Mouse (Mus musculus): ENCODE results near the gene Synm.

The Synm gene

DNA sequence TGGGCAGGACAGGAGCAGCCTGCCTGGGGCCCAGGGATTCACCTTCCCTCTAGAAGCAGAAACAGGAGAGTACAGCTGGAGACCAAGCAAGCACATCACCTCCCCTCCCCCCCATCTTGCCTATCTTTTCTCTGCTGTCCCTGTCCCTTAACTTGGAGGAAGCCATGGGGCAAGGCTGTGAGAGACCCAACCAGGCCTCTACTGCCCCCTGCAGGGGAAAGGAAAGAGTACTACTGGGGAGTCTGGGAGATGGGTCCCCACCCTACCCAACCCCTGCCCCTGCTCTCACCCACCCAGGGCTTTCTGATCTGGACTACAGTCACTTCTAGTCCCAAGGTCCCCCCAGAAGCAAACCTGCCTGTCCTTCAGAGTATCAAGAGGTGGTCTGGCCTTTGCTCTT lies 58.7 kb downstream of the Synm start:
- no peak for DNase-seq (ENCODE audit: low spot score in 2 of 2)

DNA sequence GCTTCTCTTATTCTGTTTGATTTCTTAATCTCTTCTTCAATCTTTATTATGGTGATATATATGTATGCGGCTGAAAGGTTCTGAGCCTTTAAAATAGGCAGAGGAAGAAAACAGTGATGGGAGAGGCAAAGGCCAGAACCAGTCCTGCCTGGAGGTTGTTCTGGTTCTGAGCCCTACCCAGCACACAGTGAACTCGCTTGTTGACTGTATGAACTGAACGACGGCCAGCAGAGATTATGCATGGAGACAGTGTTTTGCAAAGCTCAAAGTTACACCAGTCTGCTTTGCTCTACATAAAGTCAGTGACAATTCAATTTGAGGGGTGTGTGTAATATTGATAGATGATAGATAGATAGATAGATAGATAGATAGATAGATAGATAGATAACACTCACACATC lies 60.2 kb downstream of the Synm start:
- no peak for DNase-seq (ENCODE audit: low spot score in 2 of 2)

DNA sequence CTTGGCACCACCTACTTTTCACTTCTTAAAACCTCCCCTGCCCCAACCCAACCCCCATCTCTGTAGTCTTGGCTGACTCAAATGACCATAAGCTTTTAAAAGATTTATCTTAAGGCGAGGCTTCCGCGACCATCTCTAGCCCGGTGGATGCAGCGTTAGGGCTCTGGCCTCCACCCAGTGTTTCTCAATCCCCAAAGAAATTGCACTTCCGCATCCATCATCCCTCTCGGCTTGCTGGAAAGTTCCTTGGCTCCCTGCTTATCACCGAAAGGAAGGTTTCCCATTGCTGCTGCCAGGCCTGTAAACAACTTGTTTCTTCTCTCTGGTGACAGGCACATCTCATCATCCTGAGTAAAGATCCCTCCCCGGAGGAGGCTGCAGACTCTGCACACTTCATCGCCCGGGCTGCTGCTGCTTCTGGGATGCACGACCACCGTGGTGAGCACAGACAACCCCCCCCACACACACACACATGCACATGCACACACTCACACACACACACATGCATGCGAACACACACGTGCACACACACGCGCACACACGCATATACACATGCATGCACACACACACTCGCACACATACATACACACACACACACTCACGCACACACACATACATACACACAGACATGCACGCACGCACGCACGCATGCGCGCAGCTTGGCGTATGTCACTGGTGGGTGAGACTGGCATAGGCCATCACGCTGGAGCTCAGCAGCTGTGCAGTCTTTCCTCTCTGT lies 61.5 kb downstream of the Synm start:
- no peak for DNase-seq (ENCODE audit: low spot score in 2 of 2)

DNA sequence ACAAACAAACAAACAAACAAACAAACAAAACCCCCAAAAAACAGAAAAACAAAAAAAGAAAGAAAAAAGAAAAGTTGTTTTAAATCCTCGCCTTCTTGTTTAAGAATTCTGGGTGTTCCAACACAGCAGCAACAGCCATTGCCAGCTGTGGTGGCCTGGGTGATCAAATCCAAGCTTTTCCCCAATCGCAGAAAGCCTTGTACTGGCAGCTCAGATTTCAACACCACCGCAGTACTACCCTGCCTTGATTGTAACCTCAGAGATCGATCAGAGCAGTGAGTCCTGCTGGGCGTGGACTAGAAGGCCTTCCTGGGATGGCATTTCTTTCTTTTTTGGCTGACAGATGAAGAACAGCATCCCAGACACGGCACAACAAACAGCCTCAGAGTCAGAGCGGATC lies 63.6 kb downstream of the Synm start:
- DNase-seq (ENCODE audit: low spot score in 2 of 2), result no peak

DNA sequence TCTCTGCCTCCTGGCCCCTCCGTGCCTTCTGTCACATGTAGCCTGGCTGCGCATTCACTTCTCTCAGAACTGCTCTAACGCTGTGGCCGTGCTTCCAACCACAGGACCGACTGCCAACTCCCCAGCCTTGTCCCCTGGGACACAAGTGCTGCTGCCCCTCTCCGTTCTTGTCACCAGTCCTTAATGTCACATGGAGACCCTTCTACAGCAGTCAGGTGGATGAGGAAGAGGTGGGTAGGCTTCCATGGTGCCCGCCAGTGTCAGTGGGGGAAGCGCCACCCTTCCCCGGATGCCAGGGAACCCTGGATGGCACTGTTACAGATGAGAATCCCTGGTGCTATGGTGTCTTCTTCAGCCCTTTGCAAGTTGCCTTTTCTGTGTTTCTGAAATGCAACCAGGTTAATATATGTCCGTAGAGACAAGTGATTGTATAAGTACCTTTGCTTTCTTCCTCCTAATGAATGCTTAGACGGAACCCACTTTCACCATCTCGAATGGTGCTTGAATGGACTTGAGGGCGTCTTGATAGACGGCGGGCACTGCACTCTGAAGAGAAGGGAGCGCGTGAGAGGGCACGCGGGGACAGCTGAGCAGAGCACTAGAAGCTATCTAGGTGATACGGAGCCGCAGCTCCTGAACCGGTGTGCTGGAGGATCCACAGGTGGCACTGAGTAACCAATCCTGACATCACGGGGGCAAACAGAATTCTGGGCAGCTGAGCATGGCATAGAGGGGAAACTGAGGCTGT lies 66.6 kb downstream of the Synm start:
- DNase-seq (ENCODE audit: low spot score in 2 of 2), result no peak

DNA sequence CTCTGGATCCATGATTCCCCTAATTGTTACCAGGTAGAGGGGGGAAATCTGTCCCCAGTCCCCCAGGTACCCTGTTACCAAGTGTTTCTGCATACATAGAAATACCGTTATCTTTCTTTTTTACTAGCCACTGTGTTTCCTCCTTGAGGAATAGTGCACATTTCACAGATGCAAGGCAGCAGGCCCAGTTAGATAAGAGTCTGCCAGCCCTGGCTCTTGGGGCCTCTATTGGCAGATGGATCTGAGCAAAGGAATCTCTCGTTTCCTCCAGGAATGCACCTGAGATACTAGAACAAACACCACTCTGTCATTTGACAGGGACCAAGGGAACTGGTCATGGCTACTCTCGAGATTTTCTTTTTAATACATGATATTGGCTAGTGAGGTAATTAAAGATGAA lies 67.4 kb downstream of the Synm start:
- DNase-seq (ENCODE audit: low spot score in 2 of 2), result no peak

DNA sequence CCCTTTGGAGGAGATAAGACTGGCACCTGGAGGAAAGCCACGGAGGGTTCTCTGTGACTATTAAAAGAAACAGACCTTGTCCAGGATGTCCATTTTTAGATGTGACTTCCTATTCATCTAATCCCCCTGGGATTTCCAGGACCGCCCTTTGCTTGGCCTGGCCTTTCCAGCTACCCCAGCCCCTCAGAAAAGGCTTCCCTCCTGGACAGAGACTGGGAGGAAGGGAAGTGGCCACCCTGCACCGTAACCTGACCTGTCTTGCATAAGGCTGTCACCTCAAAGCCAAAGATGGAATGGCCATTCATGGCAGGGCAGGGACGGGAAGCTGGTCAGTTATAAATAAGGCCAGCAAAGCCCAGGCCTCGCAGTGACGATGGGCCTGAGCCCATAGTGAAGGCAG lies 68.5 kb downstream of the Synm start:
- DNase-seq (ENCODE audit: low spot score in 2 of 2), result no peak

DNA sequence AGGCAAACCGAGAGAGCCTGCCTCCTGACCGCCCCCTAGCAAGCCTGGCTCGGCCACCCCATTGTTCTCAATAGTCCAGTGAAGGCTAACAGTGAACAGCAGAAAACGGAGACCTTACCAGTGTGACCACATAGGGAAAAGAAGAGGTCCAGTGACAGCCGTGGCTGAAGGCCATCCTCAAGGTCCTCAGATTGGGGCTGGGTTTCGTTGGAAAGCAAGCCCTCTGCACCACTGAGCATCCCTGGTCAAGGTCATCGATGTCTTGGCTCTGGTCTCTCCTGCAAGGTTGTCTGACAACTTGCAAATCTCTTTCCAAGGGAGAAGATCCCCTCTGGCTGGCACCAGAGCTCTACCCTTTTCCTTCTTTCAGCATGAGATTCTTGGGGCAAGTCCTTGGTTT lies 69.7 kb downstream of the Synm start:
- DNase-seq (ENCODE audit: low spot score in 2 of 2), result no peak

DNA sequence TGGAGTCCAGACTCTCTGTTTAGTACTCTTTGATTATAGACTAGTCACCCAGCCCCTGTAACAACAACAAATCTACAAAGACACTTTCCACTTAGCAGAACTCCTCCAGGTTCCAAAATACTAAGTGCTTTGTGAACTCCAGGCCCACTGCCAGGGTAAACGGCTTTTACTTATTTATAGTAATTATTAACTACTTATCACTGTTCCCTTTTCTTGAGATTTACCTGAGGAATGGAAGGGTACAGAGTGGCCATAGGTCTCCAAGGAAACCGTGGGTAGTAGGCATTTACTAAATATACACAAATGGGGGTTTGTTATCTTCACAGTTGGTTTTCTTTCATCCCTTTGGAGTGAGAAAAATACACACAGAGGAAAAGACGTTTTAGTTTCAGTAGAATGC lies 71.3 kb downstream of the Synm start:
- DNase-seq (ENCODE audit: low spot score in 2 of 2), result no peak

DNA sequence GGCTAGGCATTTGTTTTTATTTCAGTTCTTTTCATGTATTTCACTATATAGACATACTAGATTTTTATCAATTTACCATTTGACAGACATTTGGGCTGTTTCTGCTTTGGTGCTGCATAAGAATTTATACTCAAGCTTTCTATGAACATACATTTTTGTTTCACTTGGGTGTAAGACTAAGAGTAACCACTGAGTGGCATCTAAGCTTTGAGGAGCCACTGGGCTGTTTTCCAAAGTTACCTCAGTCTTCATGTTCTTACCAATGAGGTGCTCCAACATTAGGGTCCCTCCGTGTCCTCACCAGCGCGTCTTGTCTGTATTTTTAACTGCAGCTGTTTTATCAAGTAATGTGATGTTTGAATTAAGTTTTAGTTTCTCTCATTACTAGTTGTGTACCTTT lies 73.0 kb downstream of the Synm start:
- DNase-seq (ENCODE audit: low spot score in 2 of 2), result no peak

DNA sequence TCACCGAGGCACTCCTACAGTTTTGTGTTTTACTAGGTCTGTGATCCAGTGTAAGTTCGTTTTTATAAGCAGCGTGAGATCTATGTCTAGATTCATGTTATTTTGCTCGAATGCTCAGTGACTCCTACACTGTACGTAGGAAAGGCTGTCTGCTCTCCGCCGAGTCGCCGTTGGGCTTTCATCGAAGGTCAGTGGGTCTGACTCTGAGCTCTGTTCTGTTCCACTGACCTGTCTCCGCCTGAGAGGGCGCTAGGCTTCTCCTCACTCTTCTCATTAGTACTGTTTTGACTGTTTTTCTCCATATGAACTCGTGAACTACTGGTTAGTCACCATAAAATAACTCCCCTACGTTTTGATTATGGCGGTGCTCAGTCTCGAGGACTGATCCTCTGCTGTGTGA lies 76.5 kb downstream of the Synm start:
- no peak for DNase-seq (ENCODE audit: low spot score in 2 of 2)

DNA sequence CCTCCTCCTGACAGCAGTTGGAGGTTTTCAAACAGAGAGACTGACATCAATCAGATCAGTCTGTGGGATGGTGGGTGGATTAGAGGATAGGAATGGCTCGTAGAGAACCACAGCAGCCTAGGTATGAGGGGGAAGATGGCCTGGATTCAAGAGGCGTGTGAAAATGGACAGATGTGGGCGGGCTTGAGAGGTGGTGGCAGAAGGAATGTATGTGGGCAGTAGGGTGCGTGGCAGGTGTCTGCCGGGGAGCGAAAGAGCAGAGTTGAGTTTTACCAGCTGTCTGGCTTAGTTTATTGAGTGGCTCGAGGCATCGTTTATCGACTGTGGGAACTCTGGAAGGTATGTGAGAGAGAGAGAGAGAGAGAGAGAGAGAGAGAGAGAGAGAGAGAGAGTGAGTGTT lies 78.5 kb downstream of the Synm start:
- no peak for DNase-seq (ENCODE audit: low spot score in 2 of 2)
